In genomic region chr10:118758825-118759471, GRCm38 (mm10) we compare ENCODE assay signal across 8 mouse cellular contexts.
DNase-seq lines count a peak whose midpoint lies in the region; ATAC-seq and TF ChIP-seq lines count a peak whose summit lies in the region.

No protein-coding gene starts in this region.

- H3K4me3 ChIP-seq in kidney, adult 2 months (ENCODE audit: insufficient read depth, low read depth, low read length) = no peak overlapping the region
- no peak overlapping the region for H3K4me3 ChIP-seq in kidney, embryonic 15.5 days (replicated peaks)

- peak; percentile 65 for DNase-seq in kidney, adult 2 months
- peak; percentile 9 for DNase-seq in adipocyte (ENCODE audit: low spot score)
- DNase-seq in cerebellum, postnatal 14 days = peak; percentile 73 to 75
- peak; percentile 77 for DNase-seq in heart, postnatal 4 days
- peak; percentile 81 for DNase-seq in skeletal muscle tissue, adult 2 months (ENCODE audit: low read depth, low spot score)
- DNase-seq in MN1 (ENCODE audit: low spot score) = no peak
- no peak for DNase-seq in right cerebral cortex, postnatal 25 days

- no peaks in the 10 kb centered on the region for H3K9me3 ChIP-seq in kidney, embryonic 15.5 days (replicated peaks)

- WGBS in kidney, adult 2 months = 77% methylated on average over 18 of the region's 18 CpGs
- 85% methylated on average over 18 of the region's 18 CpGs for WGBS in kidney, embryonic 15.5 days

- no peak overlapping the region for H3K4me2 ChIP-seq in kidney, embryonic 15.5 days

- H3K27me3 ChIP-seq in kidney, adult 2 months (replicated peaks; ENCODE audit: control insufficient read depth, insufficient read depth, low read length) = no peaks in the 10 kb centered on the region
- H3K27me3 ChIP-seq in kidney, embryonic 15.5 days = no peaks in the 10 kb centered on the region

- ATAC-seq in kidney, embryonic 15.5 days (replicated peaks; ENCODE audit: low FRiP score) = no peak

- H3K9ac ChIP-seq in kidney, embryonic 15.5 days = no peak overlapping the region

- no peak overlapping the region for H3K27ac ChIP-seq in kidney, adult 2 months (ENCODE audit: insufficient read depth, low read depth, low read length)
- H3K27ac ChIP-seq in kidney, embryonic 15.5 days = no peak overlapping the region

- no peak for TF ChIP-seq POLR2A in kidney, adult 2 months (IDR thresholded peaks at IDR 0.05; ENCODE audit: low read depth, low read length)

- no peaks in the 10 kb centered on the region for H3K36me3 ChIP-seq in kidney, adult 2 months (ENCODE audit: control insufficient read depth, insufficient read depth, low read length)
- no peaks in the 10 kb centered on the region for H3K36me3 ChIP-seq in kidney, embryonic 15.5 days

- H3K4me1 ChIP-seq in kidney, adult 2 months (ENCODE audit: control insufficient read depth, insufficient read depth, low read length) = no peaks in the 10 kb centered on the region
- H3K4me1 ChIP-seq in kidney, embryonic 15.5 days = 0 out of 2 replicates have a peak, but pooled peaks cover 3% of the 10 kb centered on the region

- no peak for TF ChIP-seq CTCF in kidney, adult 2 months (conservative IDR thresholded peaks at IDR 0.05; ENCODE audit: insufficient read depth, insufficient read length, low read depth, low read length)

Comparison
In these comparisons a context has a peak if more than half of its experiments do, and no peak if none do; other contexts are left out.
1. DNase-seq: peak in kidney, adult 2 months (single experiment), adipocyte (single experiment), cerebellum, postnatal 14 days (2 of 2), heart, postnatal 4 days (single experiment) and skeletal muscle tissue, adult 2 months (single experiment); none in MN1 (single experiment) and right cerebral cortex, postnatal 25 days (single experiment).